In genomic region chr11:97718281-97718860, GRCm38 (mm10) we compare ENCODE assay signal across 18 mouse cellular contexts. TPM values are rescaled to one million over a fixed set of nuclear protein-coding genes. Genes with fewer than 3 reads are reported as not detected.
A peak's percentile ranks its signal among the peaks of the same experiment; 100 is the strongest.
DNase-seq lines count a peak whose midpoint lies in the region; ATAC-seq and TF ChIP-seq lines count a peak whose summit lies in the region.
"Had no signal": no experiment of that assay in that cellular context is flagged by ENCODE, and none has a peak within 500 bp of the region (broad histone marks: within the 10 kb centered on the region; RNA-seq: fewer than 3 reads in every experiment).

No protein-coding gene starts in this region.

- no peak overlapping the region for H3K4me3 ChIP-seq in lung, adult 2 months (replicated peaks; ENCODE audit: extremely low read depth, low read depth, low read length)
- H3K4me3 ChIP-seq: erythroblast, embryonic 14.5 days; hindbrain, embryonic 12.5 days; lung, embryonic 15.5 days; midbrain, embryonic 15.5 days; neural tube, embryonic 15.5 days had no signal

- no peaks in the 10 kb centered on the region for H3K4me1 ChIP-seq in lung, adult 2 months (ENCODE audit: control insufficient read depth, insufficient read depth, low read length)
- H3K4me1 ChIP-seq: hindbrain, embryonic 12.5 days; midbrain, embryonic 15.5 days had no signal

- peak; percentile 42 for ATAC-seq in CD4-positive, CD25-positive, alpha-beta regulatory T cell, adult 4 months
- peak; percentile 65 for ATAC-seq in common myeloid progenitor, adult 5-6 weeks (replicated peaks; ENCODE audit: low read depth, poor library complexity, severe bottlenecking)
- ATAC-seq in monocyte, adult 5-6 weeks (replicated peaks; ENCODE audit: insufficient number of reproducible peaks, low FRiP score, low TSS enrichment, poor library complexity, severe bottlenecking): peak; percentile 83
- ATAC-seq: midbrain, embryonic 15.5 days had no signal

- TF ChIP-seq POLR2A in lung, adult 2 months (IDR thresholded peaks at IDR 0.05; ENCODE audit: borderline replicate concordance, extremely low read depth, low read depth, low read length): no peak

- DNase-seq in lung, postnatal 25 days (ENCODE audit: low spot score): peak; percentile 46
- DNase-seq in lung, adult 2 months: no peak
- DNase-seq in gastrocnemius, adult 18-20 months (ENCODE audit: low spot score): no peak
- no peak for DNase-seq in cerebellum, postnatal 36 days
- no peak for DNase-seq in cerebellum, adult 11-12 months
- DNase-seq: cerebellum, adult 18-20 months; embryo, embryonic 11 days; kidney, adult 8-10 months; left cerebral cortex, postnatal 4 days; right cerebral cortex, adult 18-20 months had no signal

- WGBS in lung, adult 2 months: 53% methylated on average over 15 of the region's 15 CpGs

- TF ChIP-seq CTCF in lung, adult 2 months (IDR thresholded peaks at IDR 0.05; ENCODE audit: insufficient read depth, low read length): no peak

RNA-seq across cellular contexts. Expression of gene Psmb3, which starts 15.2 kb away (rescaled TPM):
- polyA plus RNA-seq in lung, adult 2 months (2012; rRNA removed): 214 and 264 TPM in 2 replicates
- polyA plus RNA-seq in CD4-positive, CD25-positive, alpha-beta regulatory T cell, adult 4 months (2017; shearing (Covaris generic)): 100 to 1,000 TPM; 453 to 558 TPM
- total RNA-seq in common myeloid progenitor, adult 5-6 weeks (2017): 109 and 147 TPM in 2 replicates
- 137 to 160 TPM (median 146 TPM) in 3 replicates for total RNA-seq in monocyte, adult 5-6 weeks (2017)
- 100 to 1,000 TPM; 150 to 167 TPM for total RNA-seq in gastrocnemius, adult 18-20 months (2021)

RNA-seq across cellular contexts. Expression of gene Pcgf2, which starts 18.1 kb away (rescaled TPM):
- 65.9 and 81.9 TPM in 2 replicates for polyA plus RNA-seq in lung, adult 2 months (2012; rRNA removed)
- 1 to 10 TPM; 2.9 to 4.6 TPM for polyA plus RNA-seq in CD4-positive, CD25-positive, alpha-beta regulatory T cell, adult 4 months (2017; shearing (Covaris generic))
- total RNA-seq in common myeloid progenitor, adult 5-6 weeks (2017): 0.82 and 1.0 TPM in 2 replicates
- 0.85 to 4.5 TPM in 2 of 3 replicates, not detected in the other for total RNA-seq in monocyte, adult 5-6 weeks (2017)
- 1 to 10 TPM in 1 of 2 experiments, under 1 TPM in 1; 0.96 to 2.3 TPM for total RNA-seq in gastrocnemius, adult 18-20 months (2021)

RNA-seq across cellular contexts. Expression of gene Pip4k2b, which starts 26.1 kb away (rescaled TPM):
- polyA plus RNA-seq in lung, adult 2 months (2012; rRNA removed): 11.9 and 14.6 TPM in 2 replicates
- 1 to 10 TPM; 1.4 to 2.2 TPM for polyA plus RNA-seq in CD4-positive, CD25-positive, alpha-beta regulatory T cell, adult 4 months (2017; shearing (Covaris generic))
- 38.5 and 55.8 TPM in 2 replicates for total RNA-seq in common myeloid progenitor, adult 5-6 weeks (2017)
- total RNA-seq in monocyte, adult 5-6 weeks (2017): 22.1 to 35.2 TPM (median 28.7 TPM) in 3 replicates
- total RNA-seq in gastrocnemius, adult 18-20 months (2021): 10 to 100 TPM; 64.7 TPM

RNA-seq across cellular contexts. Expression of gene Cisd3, which starts 32.7 kb away (rescaled TPM):
- polyA plus RNA-seq in lung, adult 2 months (2012; rRNA removed): 26.4 and 34.0 TPM in 2 replicates
- polyA plus RNA-seq in CD4-positive, CD25-positive, alpha-beta regulatory T cell, adult 4 months (2017; shearing (Covaris generic)): 10 to 100 TPM; 63.5 to 80.3 TPM
- 2.8 and 5.6 TPM in 2 replicates for total RNA-seq in common myeloid progenitor, adult 5-6 weeks (2017)
- total RNA-seq in monocyte, adult 5-6 weeks (2017): 5.8 to 19.1 TPM (median 6.2 TPM) in 3 replicates
- total RNA-seq in gastrocnemius, adult 18-20 months (2021): 100 to 1,000 TPM in 1 of 2 experiments, 10 to 100 TPM in 1; 96.7 to 102 TPM
- polyA plus RNA-seq: erythroblast, embryonic 14.5 days had no signal

RNA-seq across cellular contexts. Expression of gene Cwc25, which starts 48.0 kb away (rescaled TPM):
- polyA plus RNA-seq in lung, adult 2 months (2012; rRNA removed): 7.0 and 11.6 TPM in 2 replicates
- polyA plus RNA-seq in CD4-positive, CD25-positive, alpha-beta regulatory T cell, adult 4 months (2017; shearing (Covaris generic)): 10 to 100 TPM; 25.2 to 33.8 TPM
- 14.5 and 21.8 TPM in 2 replicates for total RNA-seq in common myeloid progenitor, adult 5-6 weeks (2017)
- 42.0 to 49.3 TPM (median 43.5 TPM) in 3 replicates for total RNA-seq in monocyte, adult 5-6 weeks (2017)
- total RNA-seq in gastrocnemius, adult 18-20 months (2021): 1 to 10 TPM; 5.2 to 5.9 TPM
